Mouse (Mus musculus) neural tube, embryonic 15.5 days (tissue): ENCODE measurements around the gene Gm49394. TPM values are rescaled to one million over a fixed set of nuclear protein-coding genes. Genes with fewer than 3 reads are reported as not detected.
A peak's percentile ranks its signal among the peaks of the same experiment; 100 is the strongest.

Experiments
- ATAC-seq: fragments of 200-750 bp; cut with Nextera tagmentation; 2 replicates; pipeline ENCODE4 v1.8.0; 2017; ENCODE audit warnings: mild to moderate bottlenecking, moderate TSS enrichment, moderate library complexity; ENCODE audit not compliant: low FRiP score
- H3K27ac ChIP-seq: fragments of 300-500 bp; sonication (generic); replicated peaks from 2 replicates; pipeline ENCODE4 v1.5.1; 2015; ENCODE audit warnings: mild to moderate bottlenecking, inconsistent platforms
- H3K27me3 ChIP-seq: fragments of 300-500 bp; sonication (generic); replicated peaks from 2 replicates; pipeline ENCODE4 v1.6.1; 2015; ENCODE audit warnings: inconsistent platforms
- H3K36me3 ChIP-seq: fragments of 300-500 bp; sonication (generic); 2 replicates; pipeline ENCODE4 v1.6.1; 2015; ENCODE audit warnings: inconsistent platforms
- H3K4me1 ChIP-seq: fragments of 300-500 bp; sonication (generic); 2 replicates; pipeline ENCODE4 v1.6.1; 2015; ENCODE audit warnings: inconsistent platforms
- H3K4me2 ChIP-seq: fragments of 300-500 bp; sonication (generic); 2 replicates; pipeline ENCODE4 v1.6.1; 2015; ENCODE audit warnings: inconsistent platforms, mild to moderate bottlenecking, moderate library complexity
- H3K4me3 ChIP-seq: fragments of 300-500 bp; sonication (generic); replicated peaks from 2 replicates; pipeline ENCODE4 v1.5.1; 2015; ENCODE audit warnings: mild to moderate bottlenecking, inconsistent platforms
- H3K9ac ChIP-seq: fragments of 300-500 bp; sonication (generic); replicated peaks from 2 replicates; pipeline ENCODE4 v1.6.1; 2015; ENCODE audit warnings: mild to moderate bottlenecking, inconsistent platforms
- H3K9me3 ChIP-seq: fragments of 300-500 bp; sonication (generic); replicated peaks from 2 replicates; pipeline ENCODE4 v1.6.1; 2016; ENCODE audit warnings: inconsistent platforms
- WGBS: fragments of 180-500 bp; shearing (Covaris S2); methylation state at CpG from one replicate; pipeline ENCODE4 v1.1.7; 2015; ENCODE audit warnings: mixed read lengths; 5-methylcytosine and 5-hydroxymethylcytosine counted together
- microRNA counts: library from miRNA; unstranded; fragments of <30 nt; microRNA quantifications from one replicate; lab custom pipeline; 2016
- microRNA-seq: library from miRNA; unstranded; fragments of <30 nt; microRNA quantifications from one replicate; pipeline ENCODE4, GENCODE M21; 2017
- polyA plus RNA-seq: library from polyadenylated mRNA; unstranded; fragments of >200 nt; fragmentation: Nextera tagmentation; extraction: Ambion mirVana; gene quantifications from 2 replicates; pipeline ENCODE4 v1.2.1, GENCODE M21; 2015

Gm49394 gene
- polyA plus RNA-seq, 1 experiment from 2014 or later, result not detected

GRCm38 (mm10) chr7:142613077-142613476, 56.7 kb downstream of the Gm49394 start:
- Histone ChIP-seq H3K4me2 (no peak overlapping the region), H3K4me1 (peaks cover 9% of the 10 kb centered on the region), H3K36me3 (no peaks in the 10 kb centered on the region), H3K9ac (no peak overlapping the region), H3K4me3 (no peak overlapping the region), H3K27ac (no peak overlapping the region), H3K9me3 (no peaks in the 10 kb centered on the region), H3K27me3 (no peaks in the 10 kb centered on the region)
- WGBS, result 54% methylated on average over 2 of the region's 2 CpGs
- ATAC-seq, result no peak

GRCm38 (mm10) chr7:142610627-142611406, 58.9 kb downstream of the Gm49394 start:
- no peaks in the 10 kb centered on the region for H3K36me3 ChIP-seq
- H3K4me3 ChIP-seq, result no peak overlapping the region
- ATAC-seq, result peak; percentile 55
- peak overlapping the region; percentile 37 for H3K4me2 ChIP-seq
- H3K4me1 ChIP-seq, result peaks cover 9% of the 10 kb centered on the region
- H3K27me3 ChIP-seq, result no peaks in the 10 kb centered on the region
- no peaks in the 10 kb centered on the region for H3K9me3 ChIP-seq
- 2% methylated on average over 12 of the region's 12 CpGs for WGBS
- no peak overlapping the region for H3K9ac ChIP-seq
- H3K27ac ChIP-seq, result 0 out of 2 replicates have a peak overlapping the region, but pooled peaks have one; percentile 28

- WGBS, result 93% methylated on average over 2 of the region's 2 CpGs
- ATAC-seq, result no peak
- no peak overlapping the region for H3K4me2 ChIP-seq
Observed at GRCm38 (mm10) chr7:142600921-142601320, 68.8 kb downstream of the Gm49394 start.

More at GRCm38 (mm10) chr7:142600921-142601320, 68.8 kb downstream of the Gm49394 start:
- Histone ChIP-seq H3K36me3 (no peaks in the 10 kb centered on the region), H3K9ac (no peak overlapping the region), H3K4me1 (no peaks in the 10 kb centered on the region), H3K9me3 (no peaks in the 10 kb centered on the region), H3K27ac (no peak overlapping the region), H3K27me3 (no peaks in the 10 kb centered on the region), H3K4me3 (no peak overlapping the region)

MicroRNAs within 50 kb of the gene (microRNA counts, 519-probe panel; counts per million panel counts)
- microRNA mmu-miR-483 (lab: Ali Mortazavi, UCI), result 1,567 counts per million, percentile 19 among the panel's probes with 10 or more counts

Small RNA genes within 50 kb of the gene (microRNA-seq; reads per million reads assigned to microRNA genes)
- gene Mir483, result 174 reads per million, percentile 60 among the genes with 10 or more reads in this experiment

Other genes starting within 250 kb of the Gm49394 start
- 0.14 TPM in 1 of 2 replicates, not detected in the other for gene Syt8, start 235.1 kb downstream of the Gm49394 start, polyA plus RNA-seq
- gene Tnni2, start 228.1 kb downstream of the Gm49394 start, polyA plus RNA-seq, result 16.4 and 24.8 TPM in 2 replicates
- gene Lsp1, start 209.1 kb downstream of the Gm49394 start, polyA plus RNA-seq, result 6.9 and 58.6 TPM in 2 replicates
- gene Tnnt3, start 171.1 kb downstream of the Gm49394 start, polyA plus RNA-seq, result 14.9 and 26.9 TPM in 2 replicates
- gene Mrpl23, start 137.3 kb downstream of the Gm49394 start, polyA plus RNA-seq, result 21.0 and 27.9 TPM in 2 replicates
- 176 and 252 TPM in 2 replicates for gene Igf2, start 3.1 kb downstream of the Gm49394 start, polyA plus RNA-seq
- gene Ins2, start 73.4 kb upstream of the Gm49394 start, polyA plus RNA-seq, result 0.60 TPM in 1 of 2 replicates, not detected in the other